Mouse (Mus musculus) CH12.LX (cell line): ENCODE data around the gene Ank2. TPM values are rescaled to one million over a fixed set of nuclear protein-coding genes. Genes with fewer than 3 reads are reported as not detected.

Experiments used
- DNase-seq: peaks from one replicate; pipeline ENCODE4 v3.0.0-alpha.2; 2013; ENCODE audit errors: extremely low read depth
- H3K27ac ChIP-seq: 2 replicates; pipeline ENCODE4 v1.5.1; 2012; ENCODE audit warnings: low read depth, mild to moderate bottlenecking, control low read depth, moderate library complexity; ENCODE audit not compliant: insufficient read depth
- H3K27me3 ChIP-seq: replicated peaks from 2 replicates; pipeline ENCODE3; 2012; ENCODE audit warnings: inconsistent platforms
- H3K36me3 ChIP-seq, 2 experiments: replicated peaks in 1 of 2; 2 replicates each; pipeline versions ENCODE3 to v1.6.1; 2012; ENCODE audit warnings: inconsistent platforms in 1 of 2, low read length in 1 of 2, mild to moderate bottlenecking in 1 of 2, mixed read lengths in 1 of 2, moderate library complexity in 1 of 2; ENCODE audit not compliant: control insufficient read depth in 1 of 2, insufficient read depth in 1 of 2
- H3K4me1 ChIP-seq, 2 experiments: 2 replicates each; pipeline ENCODE4 v1.6.1; 2012; ENCODE audit warnings: inconsistent platforms in 1 of 2, moderate library complexity in 1 of 2; ENCODE audit not compliant: insufficient read depth in 2 of 2, control insufficient read depth in 1 of 2
- H3K4me2 ChIP-seq: 2 replicates; pipeline ENCODE4 v1.6.1; 2012; ENCODE audit warnings: low read depth, mild to moderate bottlenecking, control low read depth; ENCODE audit not compliant: poor library complexity, insufficient read depth, severe bottlenecking
- H3K4me3 ChIP-seq, 3 experiments: fragments of 150-350 bp in 1 of 3; sonication (generic) in 1 of 3; replicated peaks in 1 of 3; 2 replicates each; pipeline versions ENCODE3 to v1.5.1; 2011 to 2012; ENCODE audit warnings: low read depth in 2 of 3, low read length in 2 of 3, mild to moderate bottlenecking in 2 of 3, moderate library complexity in 2 of 3, control low read depth in 1 of 3, improper control_type of control experiment in 1 of 3, inconsistent platforms in 1 of 3, mixed read lengths in 1 of 3; ENCODE audit not compliant: poor library complexity in 1 of 3
- H3K79me2 ChIP-seq: replicated peaks from 2 replicates; pipeline ENCODE4 v1.6.1; 2012; ENCODE audit warnings: mild to moderate bottlenecking, moderate library complexity; ENCODE audit not compliant: control insufficient read depth, poor library complexity, insufficient read depth, severe bottlenecking; ENCODE audit errors: extremely low read depth
- H3K9ac ChIP-seq: 2 replicates; pipeline ENCODE4 v1.6.1; 2012; ENCODE audit warnings: low read depth, mild to moderate bottlenecking, control low read depth, moderate library complexity; ENCODE audit not compliant: insufficient read depth
- H3K9me3 ChIP-seq: replicated peaks from 2 replicates; pipeline ENCODE3; 2012; ENCODE audit warnings: low read length, inconsistent platforms, mixed read lengths
- BHLHE40 ChIP-seq: IDR thresholded peaks from 2 replicates; pipeline ENCODE4 v1.6.1; 2011; ENCODE audit warnings: mild to moderate bottlenecking, low read depth, low read length, improper control_type of control experiment
- CHD1 ChIP-seq: IDR thresholded peaks from 2 replicates; pipeline ENCODE4 v1.6.1; 2012; ENCODE audit warnings: low read depth, low read length, improper control_type of control experiment, inconsistent platforms
- CHD2 ChIP-seq: IDR thresholded peaks from 2 replicates; pipeline ENCODE4 v1.6.1; 2011; ENCODE audit warnings: low read length, improper control_type of control experiment
- E2F4 ChIP-seq: IDR thresholded peaks from 2 replicates; pipeline ENCODE4 v1.6.1; 2011; ENCODE audit warnings: low read depth, low read length, improper control_type of control experiment; ENCODE audit not compliant: insufficient replicate concordance
- ELF1 ChIP-seq: IDR thresholded peaks from 2 replicates; pipeline ENCODE4 v1.6.1; 2014; ENCODE audit warnings: low read depth, mild to moderate bottlenecking, inconsistent platforms, low read length, improper control_type of control experiment
- EP300 ChIP-seq: IDR thresholded peaks from 2 replicates; pipeline ENCODE4 v1.6.1; 2011; ENCODE audit warnings: low read length, improper control_type of control experiment
- GABPA ChIP-seq: IDR thresholded peaks from 2 replicates; pipeline ENCODE4 v1.6.1; 2012; ENCODE audit warnings: low read depth, low read length, improper control_type of control experiment, inconsistent platforms; ENCODE audit not compliant: insufficient replicate concordance
- IRF4 ChIP-seq: IDR thresholded peaks from 2 replicates; pipeline ENCODE4 v1.6.1; 2014; ENCODE audit warnings: low read depth, mild to moderate bottlenecking, inconsistent platforms, low read length, improper control_type of control experiment
- KAT2A ChIP-seq: IDR thresholded peaks from 2 replicates; pipeline ENCODE4 v1.6.1; 2012; ENCODE audit warnings: low read length, improper control_type of control experiment, inconsistent platforms; ENCODE audit not compliant: insufficient replicate concordance
- MAFK ChIP-seq: IDR thresholded peaks from 2 replicates; pipeline ENCODE4 v1.6.1; 2011; ENCODE audit warnings: low read length, improper control_type of control experiment; ENCODE audit not compliant: insufficient replicate concordance
- MAZ ChIP-seq: IDR thresholded peaks from 2 replicates; pipeline ENCODE4 v1.6.1; 2012; ENCODE audit warnings: low read depth, mild to moderate bottlenecking, inconsistent platforms, low read length, improper control_type of control experiment, moderate library complexity
- MEF2A ChIP-seq: IDR thresholded peaks from 2 replicates; pipeline ENCODE4 v1.6.1; 2014; ENCODE audit warnings: low read depth, mild to moderate bottlenecking, inconsistent platforms, low read length, improper control_type of control experiment, borderline replicate concordance
- MXI1 ChIP-seq: IDR thresholded peaks from 2 replicates; pipeline ENCODE4 v1.6.1; 2011; ENCODE audit warnings: mild to moderate bottlenecking, low read depth, low read length, improper control_type of control experiment
- MYC ChIP-seq: IDR thresholded peaks from 2 replicates; pipeline ENCODE4 v1.6.1; 2011; ENCODE audit warnings: low read depth, mild to moderate bottlenecking, improper control_type of control experiment, low read length
- NRF1 ChIP-seq: IDR thresholded peaks from 2 replicates; pipeline ENCODE4 v1.6.1; 2014; ENCODE audit warnings: low read depth, mild to moderate bottlenecking, inconsistent platforms, low read length, improper control_type of control experiment, moderate library complexity
- POLR2A ChIP-seq: IDR thresholded peaks from 2 replicates; pipeline ENCODE4 v1.6.1; 2011; ENCODE audit warnings: low read depth, mild to moderate bottlenecking, improper control_type of control experiment, low read length
- POLR2AphosphoS2 ChIP-seq: IDR thresholded peaks from 2 replicates; pipeline ENCODE4 v1.6.1; 2011; ENCODE audit warnings: low read depth, low read length, improper control_type of control experiment
- RAD21 ChIP-seq: IDR thresholded peaks from 2 replicates; pipeline ENCODE4 v1.6.1; 2011; ENCODE audit warnings: low read depth, mild to moderate bottlenecking, low read length, improper control_type of control experiment, moderate library complexity
- SIN3A ChIP-seq: IDR thresholded peaks from 2 replicates; pipeline ENCODE4 v1.6.1; 2012; ENCODE audit warnings: low read length, improper control_type of control experiment, inconsistent platforms
- SMC3 ChIP-seq: IDR thresholded peaks from 2 replicates; pipeline ENCODE4 v1.6.1; 2011; ENCODE audit warnings: low read depth, low read length, improper control_type of control experiment
- TBP ChIP-seq: conservative IDR thresholded peaks from 2 replicates; pipeline ENCODE4 v1.6.1; 2011; ENCODE audit warnings: low read depth, low read length, improper control_type of control experiment
- TCF12 ChIP-seq: IDR thresholded peaks from 2 replicates; pipeline ENCODE4 v1.6.1; 2014; ENCODE audit warnings: low read depth, mild to moderate bottlenecking, inconsistent platforms, low read length, improper control_type of control experiment
- USF1 ChIP-seq: IDR thresholded peaks from 2 replicates; pipeline ENCODE4 v1.6.1; 2014; ENCODE audit warnings: low read depth, mild to moderate bottlenecking, inconsistent platforms, low read length, improper control_type of control experiment
- ZKSCAN1 ChIP-seq: IDR thresholded peaks from 2 replicates; pipeline ENCODE4 v1.6.1; 2012; ENCODE audit warnings: low read depth, inconsistent platforms, low read length, improper control_type of control experiment, borderline replicate concordance
- dilution Hi-C: fragments of 300-500 bp; cut with MboI; formaldehyde crosslinking; loops from 2 replicates; pipeline ENCODE4 v1.14.3; 2020; ENCODE audit warnings: low sequenced_read_pairs; ENCODE audit not compliant: extremely low pct_unique_long_range_greater_than_20kb, extremely low pct_ligation_motif_present
- in situ Hi-C: fragments of 300-500 bp; cut with MboI; formaldehyde crosslinking; loops from 3 replicates; pipeline ENCODE4 v1.14.3; 2019; ENCODE audit warnings: low sequenced_read_pairs, low pct_ligation_motif_present, low pct_unique_long_range_greater_than_20kb, mixed read lengths
- polyA plus RNA-seq: library from polyadenylated mRNA; unstranded; fragments of >175 nt; gene quantifications from 2 replicates; pipeline ENCODE4 v1.2.1, GENCODE M21; 2012; ENCODE audit warnings: low read depth; ENCODE audit not compliant: insufficient read length
- total RNA-seq, 2 experiments: library from RNA; depleted of rRNA; stranded (reverse); fragments of 300-350 nt in 1 of 2; fragments of >200 nt in 1 of 2; gene quantifications; 2 replicates each; pipeline ENCODE4 v1.2.3; 2012 to 2014

Gene Ank2
- total and polyA plus RNA-seq, 3 experiments = 3.9 to 20.9 (median 12.2) TPM

DNA sequence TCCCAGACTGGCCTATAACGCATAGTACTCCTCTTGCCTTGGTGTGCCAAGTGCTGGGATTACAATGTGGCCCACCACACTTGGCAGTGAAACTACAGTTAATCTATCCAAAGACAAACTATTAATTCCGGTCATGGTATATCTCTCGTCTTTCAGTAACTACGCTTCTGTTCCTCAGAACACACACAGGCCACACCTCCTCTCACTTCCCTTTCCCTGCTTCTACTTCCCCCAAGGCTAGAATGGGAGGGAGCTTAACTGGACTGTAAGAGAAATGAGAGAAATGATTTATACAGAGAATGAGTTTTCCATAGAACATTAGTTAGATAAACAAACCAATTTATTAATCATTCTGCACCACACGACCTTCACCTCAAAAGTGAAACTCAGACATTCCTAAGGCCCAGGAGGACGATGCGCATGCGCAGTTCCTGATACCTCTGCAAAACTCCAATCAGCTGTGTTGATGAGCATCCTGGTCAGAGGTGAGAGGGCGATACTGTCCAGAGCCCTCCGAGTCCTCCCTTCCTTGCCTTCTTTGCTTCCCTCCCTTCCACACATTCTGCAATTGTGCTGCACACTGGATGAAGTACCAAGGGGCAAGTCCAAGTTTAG lies 206.2 kb downstream of the Ank2 start:
- dilution Hi-C loops = no loop called here
- H3K36me3 ChIP-seq = no peaks in the 10 kb centered on the region
- H3K4me1 ChIP-seq = peaks cover 13 to 46% of the 10 kb centered on the region in 2 experiments
- DNase-seq = peak; percentile 36
- H3K4me2 ChIP-seq = peak overlapping the region; percentile 90
- no peak for TF ChIP-seq MYC
- TF ChIP-seq SMC3 = no peak
- TF ChIP-seq POLR2AphosphoS2 = no peak
- no peak for TF ChIP-seq MAZ
- TF ChIP-seq E2F4 = no peak
- TF ChIP-seq IRF4 = peak; percentile 80
- no peak for TF ChIP-seq ZKSCAN1
- no peak for TF ChIP-seq BHLHE40
- no peak for TF ChIP-seq ELF1
- TF ChIP-seq MEF2A = no peak
- no peak for TF ChIP-seq MXI1
- no peak for TF ChIP-seq KAT2A
- TF ChIP-seq TCF12 = no peak
- no peak for TF ChIP-seq RAD21
- no peak; the same call in 1 of the 2 replicates for TF ChIP-seq SIN3A
- peak; percentile 35; the same call in 1 of the 2 replicates for TF ChIP-seq POLR2A
- TF ChIP-seq CHD2 = no peak
- TF ChIP-seq EP300 = no peak; the same call in 1 of the 2 replicates
- peak; percentile 92 for TF ChIP-seq NRF1
- no peak for TF ChIP-seq USF1
- 0 out of 2 replicates have a peak, but pooled peaks have one; percentile 19 for TF ChIP-seq TBP
- no peak for TF ChIP-seq CHD1
- no peak for TF ChIP-seq GABPA
- no peak for TF ChIP-seq MAFK
- TF ChIP-seq, all 38 proteins: peak for 4
- Histone ChIP-seq H3K27me3 (no peaks in the 10 kb centered on the region), H3K27ac (peak overlapping the region; percentile 55), H3K9me3 (no peaks in the 10 kb centered on the region), H3K9ac (0 out of 2 replicates have a peak overlapping the region, but pooled peaks have one; percentile 13), H3K79me2 (no peaks in the 10 kb centered on the region), H3K4me3 (peak overlapping the region; percentile 19 to 76 (median 23))
- in situ Hi-C loops = no loop called here
